Mouse (Mus musculus): ENCODE results near the gene Zfp488.
A peak's percentile ranks its signal among the peaks of the same experiment; 100 is the strongest.

Gene Zfp488

DNA sequence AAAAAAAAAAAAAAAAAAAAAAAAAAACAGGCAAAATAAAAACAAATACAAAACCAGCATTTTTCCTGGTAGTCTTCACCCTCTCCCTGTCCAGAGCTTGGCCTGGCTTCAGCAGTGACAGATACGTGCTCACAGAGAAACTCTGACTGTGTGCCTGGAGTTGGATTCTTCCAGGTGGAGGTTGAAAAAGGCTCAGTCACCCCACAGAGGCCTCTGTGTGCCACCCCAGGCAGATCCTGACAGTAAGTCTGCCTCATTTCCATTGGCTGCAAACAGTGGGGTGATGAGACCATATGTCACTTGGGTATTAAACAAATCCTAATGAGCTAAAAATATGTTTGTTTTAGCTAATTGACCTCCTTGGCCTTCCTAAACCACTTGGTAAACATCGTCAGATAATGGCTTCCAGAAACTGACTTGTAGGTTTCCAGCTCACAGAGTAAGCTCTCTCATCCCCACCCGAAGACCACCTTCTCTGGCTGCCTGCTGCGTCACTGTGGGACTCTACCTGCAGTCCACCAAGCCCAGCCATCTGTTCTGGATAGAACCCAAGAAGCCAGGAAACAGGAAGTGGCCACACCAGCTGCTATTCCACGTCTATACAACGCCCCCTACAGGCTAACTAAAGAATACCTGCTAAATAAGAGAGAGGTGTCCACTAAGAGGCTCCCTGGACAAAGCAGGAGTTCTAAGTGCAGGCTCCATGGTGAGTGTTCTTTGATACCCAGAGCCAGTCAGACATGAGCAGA, 26.2 kb downstream of the Zfp488 start:
- no peak for DNase-seq (ENCODE audit: low read depth, low spot score)

DNA sequence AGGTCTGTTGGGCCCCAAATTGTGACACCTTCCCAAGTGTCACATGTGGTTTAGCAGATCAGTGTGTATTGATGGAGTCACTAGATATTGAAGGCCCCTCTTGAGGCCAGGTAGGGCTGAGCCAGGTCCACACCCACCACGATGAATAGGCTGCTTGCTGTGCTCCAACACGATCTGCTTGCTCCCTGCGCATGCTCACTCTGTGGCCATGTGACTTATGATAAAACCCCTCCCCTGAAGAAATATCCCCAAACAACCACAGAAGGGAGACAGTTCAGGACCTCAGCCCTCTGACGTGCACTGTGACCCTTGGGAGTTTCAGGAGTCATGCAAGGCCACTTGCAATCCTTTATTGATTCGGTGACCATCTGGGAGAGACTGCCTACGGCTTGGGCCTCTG, 32.4 kb downstream of the Zfp488 start:
- no peak for DNase-seq (ENCODE audit: low read depth, low spot score)

DNA sequence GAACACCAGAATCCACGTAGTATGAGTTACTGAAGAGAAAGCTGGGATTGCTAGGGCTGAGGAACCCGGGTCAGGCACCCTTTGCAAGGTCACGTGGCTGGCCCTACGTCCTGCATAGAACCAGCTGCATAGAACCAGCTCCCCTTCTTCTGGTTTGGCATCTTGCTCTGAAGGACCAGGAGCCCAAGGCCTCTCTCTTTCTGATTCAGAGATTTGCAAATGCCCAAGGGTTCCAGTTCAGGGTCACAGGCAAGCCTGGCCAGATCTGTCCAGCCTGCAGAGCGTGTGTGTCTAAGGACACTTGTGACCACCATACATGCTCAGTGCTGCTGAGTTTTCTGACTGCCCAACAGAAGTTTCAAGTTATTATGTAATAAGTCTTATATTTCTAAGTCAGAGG, 36.3 kb downstream of the Zfp488 start:
- no peak for DNase-seq (ENCODE audit: low read depth, low spot score)

DNA sequence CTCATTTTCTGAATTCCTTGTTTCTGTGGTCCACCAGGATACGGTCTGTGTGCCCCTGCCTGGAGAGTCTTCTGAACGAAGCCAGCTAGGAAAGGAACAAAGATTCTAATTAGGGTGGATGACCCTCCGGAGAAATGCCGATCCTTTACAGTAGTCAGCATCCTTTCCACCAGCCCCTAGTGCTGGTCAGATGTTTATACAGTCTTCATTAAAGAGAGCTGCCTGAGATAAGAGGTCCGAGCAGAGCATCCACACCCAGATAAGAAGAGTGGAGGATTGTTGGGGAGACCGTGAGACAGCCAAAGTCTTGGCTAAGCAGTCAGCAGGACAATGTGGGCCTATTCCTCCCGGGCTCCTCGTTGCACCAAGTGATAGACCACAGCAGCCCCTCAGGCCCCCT, 37.8 kb downstream of the Zfp488 start, which contains the start of gene Gdf2:
Gene Gdf2 (plus strand): TSS at position 301 of the 400 bp plus-strand sequence.
- DNase-seq (ENCODE audit: low read depth, low spot score): no peak

DNA sequence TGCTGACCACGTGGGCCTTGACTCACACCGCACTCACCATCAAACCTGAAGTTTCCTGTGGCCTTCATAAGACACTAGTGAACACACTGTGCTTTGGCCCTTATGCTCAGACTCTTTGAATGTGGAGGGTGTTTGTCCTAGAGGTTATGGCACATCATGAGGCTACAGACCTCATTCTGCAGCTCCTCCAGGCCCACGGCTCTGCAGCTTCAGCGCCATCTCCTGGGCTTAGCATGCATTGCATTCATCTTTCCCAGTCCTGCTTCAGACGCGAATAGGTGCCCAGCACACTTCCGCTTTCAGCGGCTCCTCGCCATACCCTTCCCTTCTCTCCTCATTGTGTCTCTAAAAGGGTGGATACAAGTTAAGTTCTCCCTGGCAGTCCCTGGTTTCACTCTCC, 39.4 kb downstream of the Zfp488 start:
- DNase-seq (ENCODE audit: low read depth, low spot score): peak; percentile 7

DNA sequence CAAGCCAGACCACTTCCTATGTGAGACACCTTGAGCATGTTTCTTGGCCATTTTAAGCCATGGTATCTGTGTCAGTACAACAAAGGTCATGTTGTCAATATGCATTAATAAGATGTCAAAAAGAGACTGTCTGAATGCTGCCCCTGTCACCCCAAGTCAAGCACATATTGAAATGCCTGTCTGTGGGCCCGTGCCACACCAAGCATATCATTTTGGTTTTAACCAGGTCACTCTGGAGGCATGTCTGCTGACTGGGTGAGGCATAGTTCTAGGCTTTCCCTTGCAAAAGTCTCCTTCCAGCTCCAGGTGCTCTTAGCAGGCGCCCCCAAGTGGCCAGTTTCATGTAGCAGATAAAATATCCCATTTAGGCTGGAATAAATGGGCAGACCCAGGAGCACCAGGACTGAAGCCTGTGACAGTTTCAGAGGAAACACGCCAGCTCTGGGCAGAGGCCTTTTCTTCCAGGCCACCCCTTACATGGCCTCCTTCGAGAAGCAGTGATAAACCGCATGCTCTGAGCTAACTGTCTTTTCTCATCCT, 44.7 kb downstream of the Zfp488 start:
- DNase-seq (ENCODE audit: low read depth, low spot score): no peak

DNA sequence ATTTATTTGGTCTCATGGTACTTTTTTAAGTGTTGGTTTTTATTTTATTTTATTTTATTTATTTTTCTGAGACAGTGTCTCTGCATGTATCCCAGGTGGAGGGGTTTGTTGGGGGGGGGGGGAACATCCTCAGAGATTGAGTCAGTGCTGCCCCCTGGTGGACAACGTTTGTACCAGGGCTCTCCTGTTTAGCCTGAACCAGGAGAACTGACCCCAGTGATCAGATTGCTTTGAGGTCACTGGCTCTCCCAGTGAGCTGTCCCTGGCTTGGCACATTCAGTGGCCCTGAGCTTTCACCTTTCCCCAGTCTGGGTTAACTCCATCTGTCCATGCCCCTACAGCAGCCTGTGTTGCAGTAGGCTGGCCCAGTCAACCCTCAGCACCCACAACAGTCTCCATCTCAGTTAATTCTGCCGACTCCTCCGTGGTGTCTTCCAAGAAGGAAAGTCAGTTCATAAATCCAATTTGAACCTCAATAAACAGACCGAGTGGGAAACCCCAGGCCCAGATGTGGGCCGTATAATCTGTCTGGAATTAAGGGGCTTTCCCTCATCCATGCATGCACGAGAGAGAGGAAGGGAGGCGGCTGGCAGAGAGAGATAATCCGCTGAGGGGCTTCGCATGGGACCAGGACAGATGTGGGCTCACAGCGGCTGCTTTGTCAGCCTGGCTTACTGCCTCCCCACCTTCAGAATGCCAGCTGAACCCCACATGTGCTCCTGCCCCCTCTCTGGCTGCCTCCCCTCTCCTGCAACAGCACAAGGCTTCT, 45.4 kb downstream of the Zfp488 start:
- peak; percentile 22 for DNase-seq (ENCODE audit: low read depth, low spot score)

DNA sequence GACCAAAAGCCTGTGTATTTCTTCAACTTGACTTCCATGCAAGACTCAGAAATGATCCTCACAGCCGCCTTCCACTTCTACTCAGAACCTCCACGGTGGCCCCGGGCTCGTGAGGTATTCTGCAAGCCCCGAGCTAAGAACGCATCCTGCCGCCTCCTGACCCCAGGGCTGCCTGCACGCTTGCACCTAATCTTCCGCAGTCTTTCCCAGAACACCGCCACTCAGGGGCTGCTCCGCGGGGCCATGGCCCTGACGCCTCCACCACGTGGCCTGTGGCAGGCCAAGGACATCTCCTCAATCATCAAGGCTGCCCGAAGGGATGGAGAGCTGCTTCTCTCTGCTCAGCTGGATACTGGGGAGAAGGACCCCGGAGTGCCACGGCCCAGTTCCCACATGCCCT, 46.7 kb downstream of the Zfp488 start:
- DNase-seq (ENCODE audit: low read depth, low spot score): no peak

DNA sequence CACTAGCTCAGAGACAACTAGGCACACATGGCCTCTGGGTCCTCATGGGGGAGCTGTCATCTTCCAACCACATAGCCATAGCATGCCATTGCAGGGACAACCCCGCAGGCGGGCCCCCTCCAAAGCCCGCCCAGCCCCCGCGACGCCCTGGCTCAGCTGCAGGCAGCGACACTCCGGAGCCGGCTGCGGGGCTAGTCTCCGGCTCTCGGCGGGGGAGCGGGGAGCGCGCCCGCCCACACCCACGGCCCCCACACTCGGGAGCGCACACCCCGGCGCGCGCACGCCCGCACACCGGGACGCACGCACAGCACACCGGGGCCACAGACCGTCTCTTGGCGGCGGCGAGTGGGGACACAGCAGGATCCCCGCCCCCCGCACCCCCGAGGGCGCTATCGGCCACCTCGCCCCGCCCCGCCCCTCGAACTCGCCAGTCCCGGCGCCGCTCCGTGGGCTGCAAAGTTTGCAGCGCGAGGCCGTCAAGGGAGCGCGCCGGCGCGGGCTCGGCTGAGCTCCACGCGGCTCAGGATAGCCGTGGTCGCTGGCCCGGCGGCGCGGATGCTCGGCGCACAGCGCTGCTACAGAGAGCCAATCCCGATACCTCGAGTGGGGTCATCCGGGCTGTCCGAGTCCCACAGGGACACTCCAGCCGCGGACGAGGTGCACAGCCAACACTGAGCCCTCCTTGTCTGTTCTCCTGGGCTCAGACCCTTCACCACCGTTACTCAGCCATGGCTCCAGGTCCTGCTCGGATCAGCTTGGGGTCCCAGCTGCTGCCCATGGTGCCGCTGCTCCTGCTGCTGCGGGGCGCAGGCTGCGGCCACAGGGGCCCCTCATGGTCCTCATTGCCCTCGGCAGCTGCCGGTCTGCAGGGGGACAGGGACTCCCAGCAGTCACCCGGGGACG, 55.1 kb downstream of the Zfp488 start, which contains the start of gene Gdf10:
Gene Gdf10 (plus strand): TSS at position 420 of the 903 bp plus-strand sequence.
- DNase-seq (ENCODE audit: low read depth, low spot score): no peak

DNA sequence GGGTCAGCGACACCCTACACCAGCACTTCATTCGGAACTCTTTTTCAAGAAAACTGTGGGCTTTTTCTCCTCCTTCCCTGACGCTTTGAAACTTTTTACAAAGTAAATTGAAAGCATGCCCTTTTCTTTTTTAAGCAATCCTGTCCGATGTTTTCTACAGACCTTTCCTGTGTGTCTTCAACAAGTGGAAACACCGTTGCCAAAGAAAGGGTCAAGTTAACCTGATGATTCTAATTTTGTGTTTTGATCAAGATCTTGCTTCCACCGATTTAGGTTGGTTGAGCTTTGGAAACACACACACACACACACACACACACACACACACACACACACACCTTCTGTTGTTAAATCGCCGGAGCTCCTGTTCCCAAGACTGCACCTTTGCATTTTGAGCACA, 55.8 kb downstream of the Zfp488 start:
- no peak for DNase-seq (ENCODE audit: low read depth, low spot score)

DNA sequence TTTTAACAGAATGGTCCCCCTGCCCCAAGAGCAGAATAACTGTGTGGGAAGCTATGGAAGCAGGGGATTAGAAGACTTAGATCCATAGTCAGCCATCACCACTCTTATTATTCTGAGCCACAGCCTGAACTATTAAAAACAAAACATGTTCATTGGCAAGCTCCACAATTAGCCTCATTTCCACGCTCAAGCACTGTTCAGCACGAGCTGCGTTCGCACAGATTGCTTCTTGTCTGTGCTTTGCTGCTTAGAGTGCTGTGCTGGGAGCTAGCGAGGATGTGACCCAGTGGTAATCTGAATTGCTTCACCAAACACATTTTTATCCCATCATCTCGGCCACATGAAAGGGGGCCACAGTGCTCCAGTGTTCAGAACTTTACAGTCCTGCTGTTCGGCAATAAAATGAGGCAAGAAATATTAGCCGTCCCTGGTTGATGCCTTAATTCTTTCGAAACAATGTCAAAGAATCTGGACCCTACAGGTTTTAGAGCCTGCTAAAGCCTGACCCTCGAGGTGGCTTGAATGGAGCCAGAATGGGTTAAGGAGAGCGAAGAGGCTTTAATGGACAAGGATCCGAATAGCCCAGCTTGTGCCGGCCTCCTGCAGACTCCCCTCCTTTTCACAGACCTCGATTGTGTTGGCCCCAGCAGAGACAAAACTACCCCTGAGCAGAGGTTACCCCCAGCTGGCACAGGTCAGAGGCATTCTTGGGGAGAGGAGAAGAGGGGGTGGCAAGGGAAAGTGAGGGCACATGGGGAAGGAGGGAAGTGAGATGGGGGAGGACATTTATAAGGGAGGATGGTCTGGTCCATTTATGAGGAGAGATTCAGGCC, 57.6 kb downstream of the Zfp488 start:
- DNase-seq (ENCODE audit: low read depth, low spot score): no peak
